Mouse (Mus musculus) fat pad, adult 2 months (tissue): ENCODE data around the gene Tep1.
A peak's percentile ranks its signal among the peaks of the same experiment; 100 is the strongest.

Experiments
- DNase-seq: peaks from one replicate; pipeline ENCODE4 v3.0.0-alpha.2; 2011; ENCODE audit warnings: low read depth, low spot score; ENCODE audit errors: extremely low read depth

The Tep1 gene

DNA sequence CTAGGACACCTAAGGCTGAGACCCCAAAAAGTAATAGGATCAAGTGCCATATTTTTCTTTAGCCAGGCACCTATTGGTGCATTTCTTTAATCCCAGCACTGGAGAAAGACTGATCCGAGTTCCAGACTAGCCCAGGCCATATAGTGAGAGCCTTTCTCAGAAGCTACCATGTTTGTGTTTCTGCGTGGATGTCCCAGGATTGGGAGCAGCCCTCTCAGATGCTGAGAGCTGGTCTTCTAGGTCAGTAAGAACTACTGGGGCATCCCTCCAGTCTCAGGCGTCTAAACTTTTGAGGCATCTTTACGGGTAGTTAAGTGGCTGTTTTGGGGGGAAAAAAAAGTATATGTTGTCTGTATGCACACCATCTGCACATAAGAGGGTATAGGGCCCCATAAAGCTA, 74.4 kb downstream of the Tep1 start:
- DNase-seq = no peak

GRCm38 (mm10) chr14:50795261-50795935, 75.0 kb downstream of the Tep1 start:
- no peak for DNase-seq

DNA sequence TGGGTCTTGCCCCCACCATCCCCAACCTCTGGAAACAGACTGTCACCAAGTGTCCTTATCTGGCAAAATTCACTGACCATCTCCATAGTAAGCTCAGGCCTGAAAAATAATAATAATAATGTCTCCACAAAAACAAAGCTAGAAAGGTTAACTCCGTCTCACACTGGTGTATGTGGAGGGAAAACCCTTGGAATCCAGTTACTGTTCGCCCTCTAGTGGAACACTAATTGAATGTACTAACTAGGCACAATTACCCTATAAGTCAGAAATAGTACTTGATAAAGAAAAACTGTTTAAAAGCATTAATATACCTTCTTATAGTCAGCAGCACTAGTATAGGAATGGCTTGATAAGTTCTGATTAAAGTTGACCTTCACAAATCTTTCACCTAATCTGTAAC, 82.2 kb downstream of the Tep1 start:
- no peak for DNase-seq

GRCm38 (mm10) chr14:50785251-50785637, 85.1 kb downstream of the Tep1 start, which contains the start of gene Ttc5:
TSS of gene Ttc5 (minus strand) at chr14:50785519.
- DNase-seq = peak; percentile 19

DNA sequence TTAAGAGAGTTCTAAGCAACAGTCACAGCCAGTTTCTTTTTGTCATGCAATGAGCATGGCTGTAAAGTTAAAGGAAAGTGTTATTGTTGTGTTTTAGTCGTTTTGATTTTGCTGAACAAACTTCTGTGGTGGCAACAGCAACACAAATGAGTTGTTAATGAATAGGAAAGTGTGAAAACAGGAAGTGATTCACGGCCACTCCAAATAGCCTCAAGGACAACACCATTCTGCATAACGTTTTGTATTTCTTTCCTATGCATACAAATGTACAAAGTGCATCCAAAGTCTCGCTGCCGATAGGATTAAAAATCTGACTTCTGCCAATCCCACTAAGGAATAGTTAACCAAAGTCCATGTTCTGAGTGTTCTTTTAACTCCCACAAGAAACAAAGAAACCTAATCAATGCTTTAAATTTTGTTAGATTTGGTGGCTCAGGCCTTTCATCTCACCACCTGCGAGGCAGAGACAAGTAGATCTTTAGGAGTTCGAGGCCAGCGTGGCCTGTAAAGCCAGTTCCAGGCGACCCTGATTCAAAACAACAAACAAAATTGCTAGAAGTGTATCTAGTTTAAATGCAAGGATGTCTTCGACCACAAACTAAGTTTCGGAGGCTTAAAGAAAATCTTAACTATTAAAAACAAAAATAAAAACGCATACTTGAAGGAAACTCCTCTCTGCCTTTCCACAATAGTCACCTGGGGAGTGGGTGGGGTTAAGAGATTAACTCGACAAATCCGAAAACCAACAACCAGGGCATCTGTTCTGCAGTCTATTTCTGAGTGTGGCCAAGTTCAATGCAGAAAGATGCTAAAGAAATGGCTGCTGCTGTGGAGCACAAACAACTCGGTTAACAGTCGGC, 85.7 kb downstream of the Tep1 start:
- no peak for DNase-seq

- no peak for DNase-seq
These were observed 88.2 kb downstream of the Tep1 start for GRCm38 (mm10) chr14:50782166-50782565.
